Mouse (Mus musculus) midbrain, embryonic 11.5 days (tissue): ENCODE measurements at regions not wholly inside any gene's neighbourhood (a gene's known extent, or its start where the extent isn't known, plus 50 kb on each side); places are given as distances from the start of the nearest gene placed in this dataset.

Source experiments
- ATAC-seq: fragments of 200-750 bp; cut with Nextera tagmentation; 2 replicates; pipeline ENCODE4 v1.8.0; 2017; ENCODE audit warnings: moderate TSS enrichment, moderate library complexity; ENCODE audit not compliant: low FRiP score
- DNase-seq: peaks from one replicate; pipeline ENCODE4 v3.0.0; 2015; ENCODE audit warnings: low spot score; ENCODE audit errors: missing footprints
- H3K27ac ChIP-seq: fragments of 300-500 bp; sonication (generic); 2 replicates; pipeline ENCODE4 v1.5.1; 2014; ENCODE audit warnings: low read depth, low read length
- H3K27me3 ChIP-seq: fragments of 300-500 bp; sonication (generic); 2 replicates; pipeline ENCODE4 v1.6.1; 2014; ENCODE audit warnings: mild to moderate bottlenecking, low read length, moderate library complexity, mixed read lengths; ENCODE audit not compliant: control insufficient read depth, insufficient read depth
- H3K36me3 ChIP-seq: fragments of 300-500 bp; sonication (generic); 2 replicates; pipeline ENCODE4 v1.6.1; 2014; ENCODE audit warnings: mild to moderate bottlenecking, low read length, moderate library complexity, mixed read lengths; ENCODE audit not compliant: control insufficient read depth, insufficient read depth
- H3K4me1 ChIP-seq: fragments of 300-500 bp; sonication (generic); 2 replicates; pipeline ENCODE4 v1.6.1; 2014; ENCODE audit warnings: low read length; ENCODE audit not compliant: control insufficient read depth, insufficient read depth
- H3K4me2 ChIP-seq: fragments of 300-500 bp; sonication (generic); 2 replicates; pipeline ENCODE4 v1.6.1; 2014; ENCODE audit warnings: mild to moderate bottlenecking, moderate library complexity
- H3K4me3 ChIP-seq: fragments of 300-500 bp; sonication (generic); 2 replicates; pipeline ENCODE4 v1.5.1; 2014; ENCODE audit warnings: low read depth, low read length
- H3K9ac ChIP-seq: fragments of 300-500 bp; sonication (generic); 2 replicates; pipeline ENCODE4 v1.6.1; 2014; ENCODE audit warnings: low read length
- H3K9me3 ChIP-seq: fragments of 300-500 bp; sonication (generic); 2 replicates; pipeline ENCODE4 v1.6.1; 2016; ENCODE audit warnings: low read length; ENCODE audit not compliant: control insufficient read depth
- WGBS: fragments of 180-500 bp; shearing (Covaris S2); extraction: QIAGEN DNeasy Blood & Tissue Kit; methylation state at CpG from one replicate; pipeline ENCODE4 v1.1.7; 2014; 5-methylcytosine and 5-hydroxymethylcytosine counted together

- H3K4me3 ChIP-seq, result no peak overlapping the region
- no peak overlapping the region for H3K9ac ChIP-seq
- H3K36me3 ChIP-seq, result no peaks in the 10 kb centered on the region
- peaks cover 2% of the 10 kb centered on the region; the same call in 1 of the 2 replicates for H3K4me1 ChIP-seq
- H3K4me2 ChIP-seq, result no peak overlapping the region
- H3K27me3 ChIP-seq, result no peaks in the 10 kb centered on the region
- WGBS, result 81% methylated on average over 2 of the region's 2 CpGs
- no peaks in the 10 kb centered on the region for H3K9me3 ChIP-seq
- ATAC-seq (no peak), DNase-seq (no peak)
- no peak overlapping the region for H3K27ac ChIP-seq
Observed at GRCm38 (mm10) chr7:119089931-119090330, 94.5 kb downstream of the Gpr139 start.

DNA sequence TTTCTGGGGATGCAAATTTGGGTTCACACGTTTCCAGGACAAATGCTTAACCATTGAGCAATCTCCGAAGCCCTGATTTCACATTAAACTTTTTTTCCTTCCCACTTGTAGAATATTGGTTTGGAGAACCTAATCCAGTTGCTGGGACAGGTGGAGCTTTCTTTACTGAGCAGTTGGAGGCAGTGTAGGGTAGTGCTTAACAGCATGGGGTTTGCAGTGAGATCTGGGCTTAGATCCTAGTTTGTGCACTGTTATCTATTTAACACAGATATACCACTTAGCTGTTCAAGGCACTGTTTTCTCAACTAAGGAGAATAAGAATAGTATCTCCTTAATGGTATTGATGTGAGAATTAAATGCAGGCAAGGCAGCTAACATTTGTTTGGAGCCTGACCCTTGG is 93.5 kb upstream of the Gprc5b start:
- H3K4me1 ChIP-seq, result peaks cover 2% of the 10 kb centered on the region; the same call in 1 of the 2 replicates
- no peak overlapping the region for H3K27ac ChIP-seq
- H3K9ac ChIP-seq, result no peak overlapping the region
- ATAC-seq, result no peak
- WGBS, result 73% methylated on average over 2 of the region's 2 CpGs
- no peak overlapping the region for H3K4me3 ChIP-seq
- H3K4me2 ChIP-seq, result no peak overlapping the region
- H3K27me3 ChIP-seq, result no peaks in the 10 kb centered on the region
- no peaks in the 10 kb centered on the region for H3K36me3 ChIP-seq
- no peak for DNase-seq
- no peaks in the 10 kb centered on the region for H3K9me3 ChIP-seq

- no peak for DNase-seq
- 72% methylated on average over 7 of the region's 7 CpGs for whole genome bisulfite sequencing
- Histone ChIP-seq H3K9me3 (no peaks in the 10 kb centered on the region), H3K36me3 (no peaks in the 10 kb centered on the region), H3K27ac (no peak overlapping the region), H3K4me3 (no peak overlapping the region), H3K27me3 (no peaks in the 10 kb centered on the region), H3K4me2 (no peak overlapping the region), H3K4me1 (peaks cover 2% of the 10 kb centered on the region; the same call in 1 of the 2 replicates), H3K9ac (no peak overlapping the region)
- no peak for ATAC-seq
Observed at GRCm38 (mm10) chr7:119087723-119088419, 92.9 kb upstream of the Gprc5b start.

GRCm38 (mm10) chr7:119085696-119086451 is 90.9 kb upstream of the Gprc5b start:
- Histone ChIP-seq H3K4me2 (no peak overlapping the region), H3K4me3 (no peak overlapping the region), H3K36me3 (no peaks in the 10 kb centered on the region), H3K9me3 (no peaks in the 10 kb centered on the region), H3K9ac (no peak overlapping the region), H3K27ac (no peak overlapping the region), H3K27me3 (no peaks in the 10 kb centered on the region), H3K4me1 (peaks cover 2% of the 10 kb centered on the region; the same call in 1 of the 2 replicates)
- DNase-seq, result no peak
- 43% methylated on average over 13 of the region's 13 CpGs for WGBS
- ATAC-seq, result peak; percentile 76; the same call in 1 of the 2 replicates

- WGBS, result 58% methylated on average over 12 of the region's 12 CpGs
Observed at GRCm38 (mm10) chr7:119076712-119077619, 82.0 kb upstream of the Gprc5b start.

GRCm38 (mm10) chr7:119066026-119066425 is 71.0 kb upstream of the Gprc5b start:
- ATAC-seq, result no peak
- no peaks in the 10 kb centered on the region for H3K36me3 ChIP-seq
- H3K27me3 ChIP-seq, result no peaks in the 10 kb centered on the region
- WGBS, result 73% methylated on average over 2 of the region's 2 CpGs
- H3K4me1 ChIP-seq, result no peaks in the 10 kb centered on the region
- no peak overlapping the region for H3K4me2 ChIP-seq
- no peak overlapping the region for H3K9ac ChIP-seq
- no peak overlapping the region for H3K27ac ChIP-seq
- no peaks in the 10 kb centered on the region for H3K9me3 ChIP-seq
- no peak for DNase-seq
- H3K4me3 ChIP-seq, result no peak overlapping the region

More at GRCm38 (mm10) chr7:119076712-119077619, 82.0 kb upstream of the Gprc5b start:
- H3K9me3 ChIP-seq, result no peaks in the 10 kb centered on the region
- H3K4me3 ChIP-seq, result no peak overlapping the region
- no peak overlapping the region for H3K4me2 ChIP-seq
- no peaks in the 10 kb centered on the region for H3K36me3 ChIP-seq
- DNase-seq (peak; percentile 85), ATAC-seq (peak; percentile 57; the same call in 1 of the 2 replicates)
- no peak overlapping the region for H3K9ac ChIP-seq
- H3K4me1 ChIP-seq, result 0 out of 2 replicates have a peak, but pooled peaks cover 5% of the 10 kb centered on the region
- no peaks in the 10 kb centered on the region for H3K27me3 ChIP-seq
- H3K27ac ChIP-seq, result no peak overlapping the region
